Mouse (Mus musculus): ENCODE data around the gene Hs2st1. TPM values are rescaled to one million over a fixed set of nuclear protein-coding genes. Genes with fewer than 3 reads are reported as not detected.

Hs2st1 gene
- polyA plus RNA-seq (2012; rRNA removed): 4.9 and 5.2 TPM in 2 replicates

- under 1% methylated on average over 65 of the region's 69 CpGs for WGBS
- H3K4me3 ChIP-seq (ENCODE audit: insufficient read depth, low read depth, low read length): peak within 1 kb of the TSS; percentile 99
- H3K27ac ChIP-seq (ENCODE audit: insufficient read depth, low read depth, low read length): peak within 1 kb of the TSS; percentile 99
- H3K27me3 ChIP-seq (replicated peaks; ENCODE audit: control insufficient read depth, insufficient read depth, low read length): no peaks in the 10 kb centered on the region
- H3K4me1 ChIP-seq (ENCODE audit: control insufficient read depth, insufficient read depth, low read length): peaks cover 4% of the 10 kb centered on the region
- DNase-seq: peak; percentile 100
- no peaks in the 10 kb centered on the region; the same call in 1 of the 2 replicates for H3K36me3 ChIP-seq (ENCODE audit: control insufficient read depth, insufficient read depth, low read length)
- TF ChIP-seq CTCF (conservative IDR thresholded peaks at IDR 0.05; ENCODE audit: insufficient read depth, insufficient read length, low read depth, low read length): no peak
- peak; percentile 89 for TF ChIP-seq POLR2A (IDR thresholded peaks at IDR 0.05; ENCODE audit: low read depth, low read length)
Measured at GRCm38 (mm10) chr3:144570047-144570815, at the start of gene Hs2st1, which contains the start of gene Selenof. Hs2st1 (minus strand) TSS chr3:144570181. Selenof (plus strand) TSS chr3:144570304.

GRCm38 (mm10) chr3:144617633-144618180, 47.7 kb upstream of the Hs2st1 start:
- Histone ChIP-seq H3K27ac (ENCODE audit: insufficient read depth, low read depth, low read length) (peak overlapping the region; percentile 32), H3K27me3 (replicated peaks; ENCODE audit: control insufficient read depth, insufficient read depth, low read length) (no peaks in the 10 kb centered on the region), H3K4me3 (ENCODE audit: insufficient read depth, low read depth, low read length) (no peak overlapping the region), H3K36me3 (ENCODE audit: control insufficient read depth, insufficient read depth, low read length) (no peaks in the 10 kb centered on the region), H3K4me1 (ENCODE audit: control insufficient read depth, insufficient read depth, low read length) (no peaks in the 10 kb centered on the region)
- 58% methylated on average over 10 of the region's 10 CpGs for WGBS
- no peak for TF ChIP-seq CTCF (conservative IDR thresholded peaks at IDR 0.05; ENCODE audit: insufficient read depth, insufficient read length, low read depth, low read length)
- no peak for TF ChIP-seq POLR2A (IDR thresholded peaks at IDR 0.05; ENCODE audit: low read depth, low read length)
- peak; percentile 54 for DNase-seq

GRCm38 (mm10) chr3:144616654-144617425, 46.9 kb upstream of the Hs2st1 start:
- 61% methylated on average over 8 of the region's 8 CpGs for WGBS
- Histone ChIP-seq H3K4me3 (ENCODE audit: insufficient read depth, low read depth, low read length) (no peak overlapping the region), H3K27me3 (replicated peaks; ENCODE audit: control insufficient read depth, insufficient read depth, low read length) (no peaks in the 10 kb centered on the region), H3K27ac (ENCODE audit: insufficient read depth, low read depth, low read length) (0 out of 2 replicates have a peak overlapping the region, but pooled peaks have one; percentile 18), H3K36me3 (ENCODE audit: control insufficient read depth, insufficient read depth, low read length) (no peaks in the 10 kb centered on the region), H3K4me1 (ENCODE audit: control insufficient read depth, insufficient read depth, low read length) (no peaks in the 10 kb centered on the region)
- TF ChIP-seq POLR2A (IDR thresholded peaks at IDR 0.05; ENCODE audit: low read depth, low read length) (no peak), CTCF (conservative IDR thresholded peaks at IDR 0.05; ENCODE audit: insufficient read depth, insufficient read length, low read depth, low read length) (peak; percentile 94)
- peak; percentile 85 for DNase-seq

GRCm38 (mm10) chr3:144615459-144615858, 45.5 kb upstream of the Hs2st1 start:
- Histone ChIP-seq H3K4me1 (ENCODE audit: control insufficient read depth, insufficient read depth, low read length) (no peaks in the 10 kb centered on the region), H3K27me3 (replicated peaks; ENCODE audit: control insufficient read depth, insufficient read depth, low read length) (no peaks in the 10 kb centered on the region), H3K4me3 (ENCODE audit: insufficient read depth, low read depth, low read length) (no peak overlapping the region), H3K27ac (ENCODE audit: insufficient read depth, low read depth, low read length) (no peak overlapping the region), H3K36me3 (ENCODE audit: control insufficient read depth, insufficient read depth, low read length) (no peaks in the 10 kb centered on the region)
- TF ChIP-seq CTCF (conservative IDR thresholded peaks at IDR 0.05; ENCODE audit: insufficient read depth, insufficient read length, low read depth, low read length) (no peak), POLR2A (IDR thresholded peaks at IDR 0.05; ENCODE audit: low read depth, low read length) (no peak)
- 73% methylated on average over 9 of the region's 9 CpGs for WGBS
- DNase-seq: no peak

GRCm38 (mm10) chr3:144614698-144615097, 44.7 kb upstream of the Hs2st1 start:
- DNase-seq: peak; percentile 33
- no peaks in the 10 kb centered on the region for H3K36me3 ChIP-seq (ENCODE audit: control insufficient read depth, insufficient read depth, low read length)
- no peak for TF ChIP-seq POLR2A (IDR thresholded peaks at IDR 0.05; ENCODE audit: low read depth, low read length)
- TF ChIP-seq CTCF (conservative IDR thresholded peaks at IDR 0.05; ENCODE audit: insufficient read depth, insufficient read length, low read depth, low read length): no peak
- H3K27ac ChIP-seq (ENCODE audit: insufficient read depth, low read depth, low read length): no peak overlapping the region
- H3K4me1 ChIP-seq (ENCODE audit: control insufficient read depth, insufficient read depth, low read length): no peaks in the 10 kb centered on the region
- 38% methylated on average over 10 of the region's 10 CpGs for WGBS
- H3K27me3 ChIP-seq (replicated peaks; ENCODE audit: control insufficient read depth, insufficient read depth, low read length): no peaks in the 10 kb centered on the region
- H3K4me3 ChIP-seq (ENCODE audit: insufficient read depth, low read depth, low read length): no peak overlapping the region

- Histone ChIP-seq H3K4me3 (ENCODE audit: insufficient read depth, low read depth, low read length) (no peak overlapping the region), H3K27ac (ENCODE audit: insufficient read depth, low read depth, low read length) (no peak overlapping the region)
- DNase-seq: no peak
Measured at GRCm38 (mm10) chr3:144614277-144614676, 44.3 kb upstream of the Hs2st1 start.

More at GRCm38 (mm10) chr3:144614277-144614676, 44.3 kb upstream of the Hs2st1 start:
- no peaks in the 10 kb centered on the region for H3K4me1 ChIP-seq (ENCODE audit: control insufficient read depth, insufficient read depth, low read length)
- TF ChIP-seq POLR2A (IDR thresholded peaks at IDR 0.05; ENCODE audit: low read depth, low read length): no peak
- no peak for TF ChIP-seq CTCF (conservative IDR thresholded peaks at IDR 0.05; ENCODE audit: insufficient read depth, insufficient read length, low read depth, low read length)
- no peaks in the 10 kb centered on the region for H3K36me3 ChIP-seq (ENCODE audit: control insufficient read depth, insufficient read depth, low read length)
- H3K27me3 ChIP-seq (replicated peaks; ENCODE audit: control insufficient read depth, insufficient read depth, low read length): no peaks in the 10 kb centered on the region
- 33% methylated on average over 6 of the region's 6 CpGs for WGBS

Data from kidney, adult 2 months (tissue).